Mouse (Mus musculus): ENCODE results near the gene Rimbp2. TPM values are rescaled to one million over a fixed set of nuclear protein-coding genes. Genes with fewer than 3 reads are reported as not detected.
"Not testable (repeated sequence)": the region's sequence is repeated elsewhere in the genome, so short reads cannot be mapped to it uniquely, and the experiment has no call there.

The Rimbp2 gene
- total and polyA plus RNA-seq, 2 experiments = not detected

GRCm38 (mm10) chr5:128735921-128736320 lies 217.4 kb downstream of the Rimbp2 start:
- TF ChIP-seq CTCF (IDR thresholded peaks at IDR 0.05; ENCODE audit: low read depth, low read length) (no peak), POLR2A (IDR thresholded peaks at IDR 0.05; ENCODE audit: extremely low read depth, insufficient read depth, low read length) (no peak)
- Histone ChIP-seq H3K4me1 (ENCODE audit: control insufficient read depth, insufficient read depth, low read length) (no peaks in the 10 kb centered on the region), H3K27me3 (ENCODE audit: control insufficient read depth, insufficient read depth, low read length) (no peaks in the 10 kb centered on the region), H3K27ac (replicated peaks; ENCODE audit: insufficient read depth, low read depth, low read length) (no peak overlapping the region), H3K4me3 (ENCODE audit: insufficient read depth, low read depth, low read length) (no peak overlapping the region), H3K9ac (ENCODE audit: low read depth, low read length) (no peak overlapping the region), H3K36me3 (ENCODE audit: control insufficient read depth, insufficient read depth, low read length) (no peaks in the 10 kb centered on the region), H3K79me2 (ENCODE audit: control insufficient read depth, insufficient read depth, low read length) (no peaks in the 10 kb centered on the region)
- no peak for DNase-seq (ENCODE audit: extremely low read depth, low read depth, low spot score)
- WGBS = 65% methylated on average over 22 of the region's 22 CpGs

DNA sequence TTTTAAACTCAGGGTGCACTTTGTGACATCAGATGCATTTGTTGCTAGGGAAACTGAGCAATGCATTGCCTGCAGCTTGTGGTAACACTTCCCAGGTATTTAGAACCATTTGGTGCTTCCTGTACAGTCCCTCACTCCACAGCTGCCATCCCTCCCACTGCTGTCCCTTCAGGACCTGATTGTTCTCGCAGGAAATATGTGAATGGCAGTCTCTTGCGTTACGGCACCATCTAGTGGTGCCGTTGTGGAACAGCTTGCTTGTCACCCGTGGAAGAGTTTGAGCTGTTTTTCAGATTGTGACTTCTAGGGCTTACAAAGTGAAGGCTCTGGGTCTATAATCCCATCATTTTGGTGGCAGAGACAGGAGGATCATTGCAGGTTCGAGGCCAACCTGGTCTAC lies 219.3 kb downstream of the Rimbp2 start:
- Histone ChIP-seq H3K4me3 (ENCODE audit: insufficient read depth, low read depth, low read length) (no peak overlapping the region), H3K36me3 (ENCODE audit: control insufficient read depth, insufficient read depth, low read length) (no peaks in the 10 kb centered on the region), H3K27ac (replicated peaks; ENCODE audit: insufficient read depth, low read depth, low read length) (no peak overlapping the region), H3K79me2 (ENCODE audit: control insufficient read depth, insufficient read depth, low read length) (no peaks in the 10 kb centered on the region), H3K9ac (ENCODE audit: low read depth, low read length) (no peak overlapping the region), H3K4me1 (ENCODE audit: control insufficient read depth, insufficient read depth, low read length) (no peaks in the 10 kb centered on the region), H3K27me3 (ENCODE audit: control insufficient read depth, insufficient read depth, low read length) (no peaks in the 10 kb centered on the region)
- TF ChIP-seq POLR2A (IDR thresholded peaks at IDR 0.05; ENCODE audit: extremely low read depth, insufficient read depth, low read length) = no peak
- peak; percentile 73 for TF ChIP-seq CTCF (IDR thresholded peaks at IDR 0.05; ENCODE audit: low read depth, low read length)
- peak; percentile 24 for DNase-seq (ENCODE audit: extremely low read depth, low read depth, low spot score)
- 3% methylated on average over 6 of the region's 6 CpGs for WGBS

GRCm38 (mm10) chr5:128732416-128733014 lies 220.8 kb downstream of the Rimbp2 start:
- H3K36me3 ChIP-seq (ENCODE audit: control insufficient read depth, insufficient read depth, low read length) = no peaks in the 10 kb centered on the region
- no peaks in the 10 kb centered on the region for H3K4me1 ChIP-seq (ENCODE audit: control insufficient read depth, insufficient read depth, low read length)
- H3K27me3 ChIP-seq (ENCODE audit: control insufficient read depth, insufficient read depth, low read length) = no peaks in the 10 kb centered on the region
- 67% methylated on average over 11 of the region's 11 CpGs for WGBS
- no peak overlapping the region for H3K4me3 ChIP-seq (ENCODE audit: insufficient read depth, low read depth, low read length)
- no peak overlapping the region for H3K9ac ChIP-seq (ENCODE audit: low read depth, low read length)
- DNase-seq (ENCODE audit: extremely low read depth, low read depth, low spot score) = no peak
- TF ChIP-seq CTCF (IDR thresholded peaks at IDR 0.05; ENCODE audit: low read depth, low read length) (peak; percentile 6; the same call in 1 of the 2 replicates), POLR2A (IDR thresholded peaks at IDR 0.05; ENCODE audit: extremely low read depth, insufficient read depth, low read length) (no peak)
- no peak overlapping the region for H3K27ac ChIP-seq (replicated peaks; ENCODE audit: insufficient read depth, low read depth, low read length)
- no peaks in the 10 kb centered on the region for H3K79me2 ChIP-seq (ENCODE audit: control insufficient read depth, insufficient read depth, low read length)

DNA sequence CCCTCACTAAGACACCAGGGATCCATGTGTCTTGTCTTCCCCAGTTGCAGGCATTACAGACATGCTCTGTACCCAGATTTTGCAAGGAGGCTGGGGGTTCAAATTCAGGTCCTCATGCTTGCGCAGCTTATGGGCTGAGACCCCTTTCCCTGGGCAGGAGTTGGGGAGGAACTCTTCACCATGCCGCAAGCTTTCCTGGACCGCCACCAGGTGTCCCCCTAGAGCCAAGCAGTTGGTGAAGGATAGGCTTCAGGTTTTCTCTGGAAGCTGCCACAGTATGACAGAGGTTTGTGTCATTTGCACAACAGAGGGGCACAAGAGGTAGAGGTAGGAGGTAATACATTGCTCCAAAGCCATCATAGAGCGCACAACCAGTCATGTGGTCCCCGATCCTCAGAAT lies 222.7 kb downstream of the Rimbp2 start:
- Histone ChIP-seq H3K79me2 (ENCODE audit: control insufficient read depth, insufficient read depth, low read length) (no peaks in the 10 kb centered on the region), H3K27ac (replicated peaks; ENCODE audit: insufficient read depth, low read depth, low read length) (no peak overlapping the region), H3K36me3 (ENCODE audit: control insufficient read depth, insufficient read depth, low read length) (no peaks in the 10 kb centered on the region), H3K4me3 (ENCODE audit: insufficient read depth, low read depth, low read length) (no peak overlapping the region), H3K27me3 (ENCODE audit: control insufficient read depth, insufficient read depth, low read length) (no peaks in the 10 kb centered on the region), H3K4me1 (ENCODE audit: control insufficient read depth, insufficient read depth, low read length) (no peaks in the 10 kb centered on the region), H3K9ac (ENCODE audit: low read depth, low read length) (no peak overlapping the region)
- WGBS = 47% methylated on average over 5 of the region's 5 CpGs
- DNase-seq (ENCODE audit: extremely low read depth, low read depth, low spot score) = no peak
- TF ChIP-seq POLR2A (IDR thresholded peaks at IDR 0.05; ENCODE audit: extremely low read depth, insufficient read depth, low read length) (no peak), CTCF (IDR thresholded peaks at IDR 0.05; ENCODE audit: low read depth, low read length) (peak; percentile 25; the same call in 1 of the 2 replicates)

- Histone ChIP-seq H3K27ac (replicated peaks; ENCODE audit: insufficient read depth, low read depth, low read length) (no peak overlapping the region), H3K36me3 (ENCODE audit: control insufficient read depth, insufficient read depth, low read length) (no peaks in the 10 kb centered on the region), H3K79me2 (ENCODE audit: control insufficient read depth, insufficient read depth, low read length) (no peaks in the 10 kb centered on the region), H3K9ac (ENCODE audit: low read depth, low read length) (no peak overlapping the region), H3K27me3 (ENCODE audit: control insufficient read depth, insufficient read depth, low read length) (no peaks in the 10 kb centered on the region), H3K4me1 (ENCODE audit: control insufficient read depth, insufficient read depth, low read length) (no peaks in the 10 kb centered on the region), H3K4me3 (ENCODE audit: insufficient read depth, low read depth, low read length) (no peak overlapping the region)
- no peak for DNase-seq (ENCODE audit: extremely low read depth, low read depth, low spot score)
- WGBS = 75% methylated on average over 5 of the region's 5 CpGs
- no peak for TF ChIP-seq POLR2A (IDR thresholded peaks at IDR 0.05; ENCODE audit: extremely low read depth, insufficient read depth, low read length)
- TF ChIP-seq CTCF (IDR thresholded peaks at IDR 0.05; ENCODE audit: low read depth, low read length) = peak; percentile 32; the same call in 1 of the 2 replicates
Measured at GRCm38 (mm10) chr5:128729341-128729740, 223.9 kb downstream of the Rimbp2 start.

DNA sequence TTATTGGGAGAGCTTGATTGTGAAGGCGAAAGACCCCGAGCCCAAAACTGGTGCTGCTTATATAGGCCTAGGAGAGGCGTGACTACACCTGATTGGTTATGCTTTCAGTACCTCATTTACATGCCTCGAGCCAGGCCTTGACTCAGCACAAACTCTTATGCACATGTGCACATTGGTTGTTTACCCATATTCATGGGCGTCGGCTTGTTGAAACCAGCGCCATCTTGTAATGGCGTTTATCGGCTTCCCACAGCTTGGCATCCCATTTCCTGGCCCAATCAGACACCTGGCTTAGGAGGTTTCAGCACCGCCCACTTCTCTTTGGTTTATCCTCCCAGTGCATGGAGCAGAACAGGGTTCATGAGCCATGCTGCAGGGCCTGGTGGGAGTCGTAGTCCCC lies 232.8 kb downstream of the Rimbp2 start:
- not testable (repeated sequence) for H3K4me3 ChIP-seq (ENCODE audit: insufficient read depth, low read depth, low read length); H3K4me1 ChIP-seq (ENCODE audit: control insufficient read depth, insufficient read depth, low read length); H3K79me2 ChIP-seq (ENCODE audit: control insufficient read depth, insufficient read depth, low read length); DNase-seq (ENCODE audit: extremely low read depth, low read depth, low spot score); H3K27me3 ChIP-seq (ENCODE audit: control insufficient read depth, insufficient read depth, low read length); H3K9ac ChIP-seq (ENCODE audit: low read depth, low read length); H3K36me3 ChIP-seq (ENCODE audit: control insufficient read depth, insufficient read depth, low read length); H3K27ac ChIP-seq (replicated peaks; ENCODE audit: insufficient read depth, low read depth, low read length)
- WGBS = 89% methylated on average over 11 of the region's 11 CpGs

Data from liver, adult 2 months (tissue).